In genomic region chr17:80517244-80517643, GRCm38 (mm10) we compare ENCODE assay signal across 18 mouse cellular contexts. TPM values are rescaled to one million over a fixed set of nuclear protein-coding genes. Genes with fewer than 3 reads are reported as not detected.
DNase-seq lines count a peak whose midpoint lies in the region; ATAC-seq lines count a peak whose summit lies in the region.
"Had no signal": no experiment of that assay in that cellular context is flagged by ENCODE, and none has a peak within 500 bp of the region (broad histone marks: within the 10 kb centered on the region; RNA-seq: fewer than 3 reads in every experiment).

No protein-coding gene starts in this region.

- H3K4me3 ChIP-seq in liver, embryonic 12.5 days: no peak overlapping the region
- H3K4me3 ChIP-seq: erythroblast, embryonic 14.5 days; forebrain, embryonic 15.5 days; layer of hippocampus, adult 2 months; limb, embryonic 13.5 days; stomach, embryonic 15.5 days had no signal

- no peaks in the 10 kb centered on the region for H3K27me3 ChIP-seq in liver, embryonic 12.5 days (replicated peaks)
- H3K27me3 ChIP-seq: forebrain, embryonic 15.5 days; limb, embryonic 13.5 days; stomach, embryonic 15.5 days had no signal

- no peak overlapping the region for H3K27ac ChIP-seq in liver, embryonic 12.5 days
- H3K27ac ChIP-seq: forebrain, embryonic 15.5 days; layer of hippocampus, adult 2 months; limb, embryonic 13.5 days; macrophage; stomach, embryonic 15.5 days had no signal

- H3K36me3 ChIP-seq in liver, embryonic 12.5 days: no peaks in the 10 kb centered on the region
- H3K36me3 ChIP-seq: forebrain, embryonic 15.5 days; limb, embryonic 13.5 days; stomach, embryonic 15.5 days had no signal

- H3K9ac ChIP-seq in liver, embryonic 12.5 days: no peak overlapping the region
- H3K9ac ChIP-seq: forebrain, embryonic 15.5 days; limb, embryonic 13.5 days; stomach, embryonic 15.5 days had no signal

- no peak overlapping the region for H3K4me2 ChIP-seq in liver, embryonic 12.5 days
- H3K4me2 ChIP-seq: forebrain, embryonic 15.5 days; limb, embryonic 13.5 days; stomach, embryonic 15.5 days had no signal

- 0 out of 2 replicates have a peak, but pooled peaks have one; percentile 27 for ATAC-seq in liver, embryonic 12.5 days
- ATAC-seq: forebrain, embryonic 15.5 days; midbrain, embryonic 16.5 days had no signal

- 43% methylated on average over 9 of the region's 9 CpGs for WGBS in liver, embryonic 12.5 days (ENCODE audit: insufficient replicate concordance)

- peaks cover 30% of the 10 kb centered on the region for H3K4me1 ChIP-seq in liver, embryonic 12.5 days
- H3K4me1 ChIP-seq: forebrain, embryonic 15.5 days; limb, embryonic 13.5 days; stomach, embryonic 15.5 days had no signal

- no peaks in the 10 kb centered on the region for H3K9me3 ChIP-seq in liver, embryonic 12.5 days (replicated peaks)
- H3K9me3 ChIP-seq: forebrain, embryonic 15.5 days; limb, embryonic 13.5 days; stomach, embryonic 15.5 days had no signal

- peak; percentile 14 for DNase-seq in embryo, embryonic 10.5 days (ENCODE audit: low spot score)
- no peak for DNase-seq in embryo, embryonic 9.5 days (ENCODE audit: extremely low spot score)
- DNase-seq in lung, postnatal 10 days: peak; percentile 4
- no peak for DNase-seq in lung, postnatal 25 days (ENCODE audit: low spot score)
- DNase-seq in yolk sac, embryonic 10.5 days (ENCODE audit: low spot score): peak; percentile 53
- no peak for DNase-seq in frontal cortex, postnatal 10 days (ENCODE audit: low spot score in 2 of 2)
- DNase-seq in heart, adult 8-10 months (ENCODE audit: low spot score): no peak
- DNase-seq: lung, adult 2 months; right cerebral cortex, postnatal 14 days; thymus, adult 2 months had no signal

RNA-seq across cellular contexts. Expression of gene Sos1, which starts 37.0 kb away (rescaled TPM):
- polyA plus RNA-seq in liver, embryonic 12.5 days (2016; fragmentation: Nextera tagmentation; extraction: Ambion mirVana): 2.6 and 2.9 TPM in 2 replicates
- total RNA-seq in heart, adult 8-10 months (2022): 10 to 100 TPM; 10.6 to 13.2 (median 12.2) TPM

Comparison
In these comparisons a context has a peak if more than half of its experiments do, and no peak if none do; other contexts are left out.
1. DNase-seq: peak in embryo, embryonic 10.5 days (single experiment), lung, postnatal 10 days (single experiment) and yolk sac, embryonic 10.5 days (single experiment); none in embryo, embryonic 9.5 days (single experiment), lung, postnatal 25 days (single experiment), frontal cortex, postnatal 10 days (0 of 2) and heart, adult 8-10 months (single experiment).